Mouse (Mus musculus): Measurements from ENCODE around the gene Sord. TPM values are rescaled to one million over a fixed set of nuclear protein-coding genes. Genes with fewer than 3 reads are reported as not detected.

Sord gene
- polyA plus RNA-seq, 1 experiment from 2014 or later, result 18.8 TPM

GRCm38 (mm10) chr2:122311561-122311960, 77.0 kb downstream of the Sord start:
- H3K27me3 ChIP-seq, result peaks cover 60% of the 10 kb centered on the region
- ATAC-seq, result no peak

GRCm38 (mm10) chr2:122312722-122313417, 78.3 kb downstream of the Sord start:
- Histone ChIP-seq H3K9ac (no peak overlapping the region; the same call in 1 of the 2 replicates), H3K4me1 (peaks cover 7% of the 10 kb centered on the region; the same call in 1 of the 2 replicates), H3K4me2 (peak overlapping the region; percentile 50), H3K36me3 (ENCODE audit: poor library complexity, severe bottlenecking) (no peaks in the 10 kb centered on the region), H3K27ac (no peak overlapping the region), H3K9me3 (replicated peaks) (no peaks in the 10 kb centered on the region), H3K27me3 (peaks cover 56% of the 10 kb centered on the region), H3K4me3 (peak overlapping the region; percentile 27)
- WGBS, result 5% methylated on average over 27 of the region's 27 CpGs
- peak; percentile 74 for ATAC-seq

More at GRCm38 (mm10) chr2:122311561-122311960, 77.0 kb downstream of the Sord start:
- WGBS, result 38% methylated on average over 2 of the region's 2 CpGs
- Histone ChIP-seq H3K36me3 (ENCODE audit: poor library complexity, severe bottlenecking) (no peaks in the 10 kb centered on the region), H3K4me1 (peaks cover 7% of the 10 kb centered on the region; the same call in 1 of the 2 replicates), H3K4me2 (no peak overlapping the region), H3K9ac (no peak overlapping the region), H3K4me3 (no peak overlapping the region), H3K27ac (no peak overlapping the region), H3K9me3 (replicated peaks) (no peaks in the 10 kb centered on the region)

- no peak within 1 kb of the TSS for H3K27ac ChIP-seq
- WGBS, result 3% methylated on average over 24 of the region's 24 CpGs
- H3K36me3 ChIP-seq (ENCODE audit: poor library complexity, severe bottlenecking), result no peaks in the 10 kb centered on the region
- peaks cover 56% of the 10 kb centered on the region for H3K27me3 ChIP-seq
- 0 out of 2 replicates have a peak, but pooled peaks have one; percentile 24 for ATAC-seq
- peak within 1 kb of the TSS; percentile 27 for H3K4me3 ChIP-seq
- peaks cover 7% of the 10 kb centered on the region; the same call in 1 of the 2 replicates for H3K4me1 ChIP-seq
- no peaks in the 10 kb centered on the region for H3K9me3 ChIP-seq (replicated peaks)
- H3K9ac ChIP-seq, result no peak within 1 kb of the TSS; the same call in 1 of the 2 replicates
- peak within 1 kb of the TSS; percentile 50 for H3K4me2 ChIP-seq
Measured at GRCm38 (mm10) chr2:122313536-122313935, 79.0 kb downstream of the Sord start, which contains the start of gene Duoxa1. Gene Duoxa1, minus strand, starts transcription at chr2:122313730.

Other genes with a start within 250 kb of the Sord start
- 12.4 and 12.5 TPM in 2 replicates for gene Eif3j1, start 206.2 kb upstream of the Sord start, polyA plus RNA-seq (2015; fragmentation: Nextera tagmentation; extraction: Ambion mirVana)
- gene Spg11, start 116.4 kb upstream of the Sord start, polyA plus RNA-seq (2015; fragmentation: Nextera tagmentation; extraction: Ambion mirVana), result 8.5 and 10.5 TPM in 2 replicates
- 65.6 and 70.8 TPM in 2 replicates for gene B2m, start 87.1 kb upstream of the Sord start, polyA plus RNA-seq (2015; fragmentation: Nextera tagmentation; extraction: Ambion mirVana)
- gene Trim69, start 74.0 kb upstream of the Sord start, polyA plus RNA-seq (2015; fragmentation: Nextera tagmentation; extraction: Ambion mirVana), result not detected in 2 replicates
- not detected in 2 replicates for gene Patl2, start 48.6 kb upstream of the Sord start, polyA plus RNA-seq (2015; fragmentation: Nextera tagmentation; extraction: Ambion mirVana)
- gene Terb2, start 48.5 kb upstream of the Sord start, polyA plus RNA-seq (2015; fragmentation: Nextera tagmentation; extraction: Ambion mirVana), result not detected in 2 replicates
- not detected in 2 replicates for gene Duox2, start 63.7 kb downstream of the Sord start, polyA plus RNA-seq (2015; fragmentation: Nextera tagmentation; extraction: Ambion mirVana)
- gene Duoxa2, start 64.2 kb downstream of the Sord start, polyA plus RNA-seq (2015; fragmentation: Nextera tagmentation; extraction: Ambion mirVana), result not detected in 2 replicates
- gene Duoxa1, start 79.0 kb downstream of the Sord start, polyA plus RNA-seq (2015; fragmentation: Nextera tagmentation; extraction: Ambion mirVana), result not detected in 2 replicates
- 0.04 TPM in 1 of 2 replicates, not detected in the other for gene Duox1, start 80.9 kb downstream of the Sord start, polyA plus RNA-seq (2015; fragmentation: Nextera tagmentation; extraction: Ambion mirVana)
- gene Shf, start 134.4 kb downstream of the Sord start, polyA plus RNA-seq (2015; fragmentation: Nextera tagmentation; extraction: Ambion mirVana), result 6.2 and 6.8 TPM in 2 replicates
- not detected in 2 replicates for gene Slc28a2, start 191.7 kb downstream of the Sord start, polyA plus RNA-seq (2015; fragmentation: Nextera tagmentation; extraction: Ambion mirVana)

All from forebrain, embryonic 13.5 days (tissue).